Mouse (Mus musculus) central nervous system, embryonic 11.5 days (tissue): ENCODE measurements around the gene Ifngr1. TPM values are rescaled to one million over a fixed set of nuclear protein-coding genes. Genes with fewer than 3 reads are reported as not detected.

Experiments used
- polyA plus RNA-seq: library from polyadenylated mRNA; depleted of rRNA; stranded (reverse); fragments of >200 nt; gene quantifications from 2 replicates; pipeline ENCODE4 v1.2.3, GENCODE M21; 2012; rRNA removed

Gene Ifngr1
- polyA plus RNA-seq = 19.0 and 19.7 TPM in 2 replicates

DNA sequence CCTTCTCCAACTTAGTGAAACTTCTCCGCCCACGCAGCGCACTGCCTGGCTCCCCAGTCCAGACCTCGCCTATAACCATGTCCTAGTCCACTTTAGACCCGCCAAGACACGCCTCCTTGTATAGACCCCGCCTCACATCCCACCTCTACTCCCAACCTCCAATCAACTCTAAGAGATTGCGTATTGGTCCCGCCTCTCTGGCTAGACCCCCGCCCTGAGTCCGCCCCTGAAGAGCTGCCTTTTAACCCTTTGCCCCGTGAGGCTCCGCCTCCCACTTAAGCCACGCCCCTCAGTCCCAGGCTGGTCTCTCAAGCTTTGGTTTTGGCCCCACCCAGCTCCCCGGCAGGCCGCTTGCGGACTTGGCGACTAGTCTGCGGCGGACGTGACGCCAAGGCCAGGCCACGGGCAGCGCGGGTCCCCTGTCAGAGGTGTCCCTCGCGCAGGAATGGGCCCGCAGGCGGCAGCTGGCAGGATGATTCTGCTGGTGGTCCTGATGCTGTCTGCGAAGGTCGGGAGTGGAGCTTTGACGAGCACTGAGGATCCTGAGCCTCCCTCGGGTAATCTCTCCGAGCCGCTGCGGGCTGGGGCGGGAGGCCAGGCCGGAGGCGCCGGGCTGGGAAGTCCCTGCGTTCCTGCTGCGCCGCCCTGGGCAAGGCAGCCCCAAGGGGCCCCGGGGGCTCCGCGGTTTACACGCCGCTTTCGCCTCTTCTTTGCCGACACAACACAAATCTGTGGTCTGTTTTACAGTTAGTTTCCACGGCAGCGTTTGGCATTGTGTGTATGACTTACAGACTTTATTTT lies at the start of gene Ifngr1:
Gene Ifngr1, plus strand, starts transcription at position 309 of the 801 bp plus-strand sequence.

DNA sequence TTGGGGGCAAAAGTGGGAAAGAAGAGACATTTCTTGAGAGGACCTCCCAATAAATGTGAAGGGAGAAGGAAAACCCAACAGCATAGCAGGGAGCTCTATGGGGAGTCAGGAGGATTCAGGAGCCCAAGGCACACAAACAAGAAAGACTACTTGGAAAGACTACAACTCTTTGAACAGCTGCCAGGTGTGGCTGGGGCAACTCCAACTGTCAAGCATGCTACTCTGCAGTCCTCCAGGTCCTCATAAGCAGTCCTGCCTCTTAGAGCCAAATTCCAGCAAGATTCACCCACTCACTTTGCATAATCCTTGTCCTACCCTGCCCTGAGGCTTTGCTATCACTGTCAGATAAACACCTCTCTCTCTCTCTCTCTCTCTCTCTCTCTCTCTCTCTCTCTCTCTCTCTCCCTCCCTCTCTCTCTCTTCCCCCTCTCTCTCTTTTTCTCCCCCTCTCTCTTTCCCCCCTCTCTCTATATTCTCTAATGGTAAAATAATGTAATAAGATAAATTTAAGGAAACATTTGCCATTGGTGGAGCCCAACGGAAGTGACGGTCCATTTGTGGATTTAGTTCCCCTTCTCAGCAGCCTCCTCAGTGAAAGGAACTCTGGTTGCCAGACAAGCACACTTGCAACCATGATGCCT lies 29.8 kb downstream of the Ifngr1 start, which contains the start of gene Il22ra2:
Gene Il22ra2, plus strand, starts transcription at position 591 of the 641 bp plus-strand sequence.

Other genes with a start within 250 kb of the Ifngr1 start
- gene Olig3, start 235.4 kb upstream of the Ifngr1 start, polyA plus RNA-seq = 11.6 and 16.3 TPM in 2 replicates
- 0.02 TPM in 1 of 2 replicates, not detected in the other for gene Il22ra2, start 30.0 kb downstream of the Ifngr1 start, polyA plus RNA-seq
- 0.04 and 0.07 TPM in 2 replicates for gene Il20ra, start 120.6 kb downstream of the Ifngr1 start, polyA plus RNA-seq